Mouse (Mus musculus) cortical plate, adult 2 months (tissue): ENCODE results near the gene Itga6.

Experiments
- CTCF ChIP-seq: fragments of 200-500 bp; IDR thresholded peaks from 2 replicates; pipeline ENCODE4 v1.5.1; 2011; ENCODE audit warnings: mild to moderate bottlenecking, control low read depth, low read length; ENCODE audit not compliant: insufficient read depth; ENCODE audit errors: extremely low read depth
- POLR2A ChIP-seq: fragments of 200-500 bp; IDR thresholded peaks from 2 replicates; pipeline ENCODE4 v1.6.1; 2011; ENCODE audit warnings: mild to moderate bottlenecking, low read length, control low read depth; ENCODE audit not compliant: insufficient read depth; ENCODE audit errors: extremely low read depth

DNA sequence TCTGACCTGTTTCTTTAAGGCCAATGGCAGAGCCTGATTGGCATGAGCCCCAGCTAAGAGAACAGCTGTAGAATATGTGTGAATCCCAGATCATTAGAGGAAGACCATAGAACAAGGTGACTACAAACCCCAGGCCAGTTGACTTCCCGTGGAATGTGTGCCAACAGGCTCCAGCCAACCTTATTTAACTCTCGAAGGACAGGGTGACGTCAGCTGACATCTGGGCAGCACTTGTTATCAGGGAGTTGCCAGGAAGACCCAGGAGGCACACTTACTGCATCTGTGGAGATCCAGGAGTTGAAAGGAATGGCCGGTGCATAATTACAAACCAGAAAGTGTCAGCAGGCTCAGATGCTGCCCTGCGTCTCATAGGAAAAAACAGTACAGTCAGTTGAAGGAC lies 16.6 kb upstream of the Itga6 start:
- TF ChIP-seq POLR2A (no peak), CTCF (no peak)
